Mouse (Mus musculus) hindbrain, embryonic 14.5 days (tissue): ENCODE measurements at regions not wholly inside any gene's neighbourhood (a gene's known extent, or its start where the extent isn't known, plus 50 kb on each side); places are given as distances from the start of the nearest gene placed in this dataset.

Experiments
- ATAC-seq: fragments of 200-750 bp; cut with Nextera tagmentation; 2 replicates; pipeline ENCODE4 v1.8.0; 2017; ENCODE audit warnings: moderate number of reproducible peaks, mild to moderate bottlenecking, moderate TSS enrichment, moderate library complexity; ENCODE audit not compliant: low FRiP score
- DNase-seq: peaks from one replicate; pipeline ENCODE4 v3.0.0-alpha.2; 2015; ENCODE audit warnings: low spot score
- H3K27ac ChIP-seq: fragments of 300-500 bp; sonication (generic); 2 replicates; pipeline ENCODE4 v1.5.1; 2014; ENCODE audit warnings: mild to moderate bottlenecking, moderate library complexity
- H3K27me3 ChIP-seq: fragments of 300-500 bp; sonication (generic); 2 replicates; pipeline ENCODE4 v1.6.1; 2014; ENCODE audit warnings: mild to moderate bottlenecking, low read length, mixed read lengths; ENCODE audit not compliant: control insufficient read depth, insufficient read depth
- H3K36me3 ChIP-seq: fragments of 300-500 bp; sonication (generic); replicated peaks from 2 replicates; pipeline ENCODE4 v1.6.1; 2014; ENCODE audit not compliant: control insufficient read depth, insufficient read depth
- H3K4me1 ChIP-seq: fragments of 300-500 bp; sonication (generic); replicated peaks from 2 replicates; pipeline ENCODE4 v1.6.1; 2014; ENCODE audit warnings: antibody characterized with exemption, low read length, mixed read lengths; ENCODE audit not compliant: control insufficient read depth, insufficient read depth
- H3K4me2 ChIP-seq: fragments of 300-500 bp; sonication (generic); replicated peaks from 2 replicates; pipeline ENCODE4 v1.6.1; 2014; ENCODE audit warnings: mild to moderate bottlenecking, moderate library complexity
- H3K4me3 ChIP-seq: fragments of 300-500 bp; sonication (generic); replicated peaks from 2 replicates; pipeline ENCODE4 v1.5.1; 2014; ENCODE audit warnings: mild to moderate bottlenecking, low read length
- H3K9ac ChIP-seq: fragments of 300-500 bp; sonication (generic); 2 replicates; pipeline ENCODE4 v1.6.1; 2014
- H3K9me3 ChIP-seq: fragments of 300-500 bp; sonication (generic); 2 replicates; pipeline ENCODE4 v1.6.1; 2016; ENCODE audit warnings: low read length; ENCODE audit not compliant: control insufficient read depth
- WGBS: fragments of 180-500 bp; shearing (Covaris S2); extraction: QIAGEN DNeasy Blood & Tissue Kit; methylation state at CpG from one replicate; pipeline ENCODE4 v1.1.7; 2014; 5-methylcytosine and 5-hydroxymethylcytosine counted together

GRCm38 (mm10) chr5:75278041-75278440 is 125.9 kb downstream of the Pdgfra start:
- Histone ChIP-seq H3K9ac (no peak overlapping the region), H3K9me3 (no peaks in the 10 kb centered on the region), H3K4me2 (no peak overlapping the region), H3K4me1 (no peaks in the 10 kb centered on the region), H3K36me3 (no peaks in the 10 kb centered on the region), H3K27ac (no peak overlapping the region), H3K27me3 (no peaks in the 10 kb centered on the region), H3K4me3 (no peak overlapping the region)
- WGBS: 95% methylated on average over 3 of the region's 3 CpGs
- ATAC-seq (no peak), DNase-seq (no peak)

DNA sequence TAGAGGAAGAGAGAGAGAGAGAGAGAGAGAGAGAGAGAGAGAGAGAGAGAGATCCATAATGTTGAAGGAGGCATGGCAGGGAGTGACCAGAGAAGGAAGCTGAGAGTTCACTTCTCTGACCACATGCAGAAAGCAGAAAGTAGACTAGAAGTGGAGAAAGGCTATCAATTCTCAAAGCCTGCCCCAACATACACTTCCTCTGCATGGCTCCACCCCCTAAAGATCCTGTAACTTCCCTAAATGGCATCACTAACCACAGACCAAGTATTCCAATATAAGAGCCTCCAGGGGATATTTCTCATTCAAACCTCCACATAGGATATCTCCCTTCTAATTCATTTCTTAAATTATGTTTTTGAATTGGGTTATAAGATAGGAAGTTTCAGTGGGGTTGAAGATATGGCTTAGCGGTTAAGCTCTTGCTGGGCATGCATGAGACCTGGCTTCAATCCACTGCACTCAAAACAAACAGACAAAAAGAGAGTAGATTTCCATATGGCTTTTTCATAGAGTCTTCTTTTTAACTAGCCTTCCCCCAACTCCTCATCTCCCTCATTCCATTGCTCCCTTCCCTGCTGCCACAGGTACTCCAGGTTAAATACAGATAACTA is 127.6 kb downstream of the Pdgfra start:
- H3K4me1 ChIP-seq: no peaks in the 10 kb centered on the region
- no peaks in the 10 kb centered on the region for H3K27me3 ChIP-seq
- H3K9ac ChIP-seq: no peak overlapping the region
- DNase-seq (no peak), ATAC-seq (no peak)
- H3K27ac ChIP-seq: no peak overlapping the region
- H3K4me3 ChIP-seq: no peak overlapping the region
- H3K9me3 ChIP-seq: no peaks in the 10 kb centered on the region
- WGBS: 93% methylated on average over 1 of the region's 1 CpGs
- no peak overlapping the region for H3K4me2 ChIP-seq
- no peaks in the 10 kb centered on the region for H3K36me3 ChIP-seq

DNA sequence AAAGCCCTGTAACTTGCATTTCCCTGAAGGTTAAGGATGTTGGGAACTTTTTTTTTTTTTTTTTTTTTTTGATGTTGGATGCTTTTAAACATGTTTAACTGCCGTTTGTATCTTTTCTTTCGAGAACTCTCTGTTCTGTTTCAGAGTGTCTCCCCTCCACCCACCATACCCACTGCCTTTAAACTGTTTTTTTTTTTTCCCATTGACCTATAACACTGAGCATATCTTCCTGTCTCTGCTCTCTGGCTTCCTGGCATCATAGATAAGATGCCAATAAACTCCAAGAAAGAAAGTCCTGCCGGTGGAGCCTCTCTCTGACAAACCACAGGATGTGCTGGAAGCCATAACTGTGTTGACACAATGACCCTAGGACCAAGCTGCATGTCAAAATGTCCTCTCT is 128.6 kb downstream of the Pdgfra start:
- H3K27me3 ChIP-seq: no peaks in the 10 kb centered on the region
- WGBS: 88% methylated on average over 3 of the region's 3 CpGs
- no peak overlapping the region for H3K9ac ChIP-seq
- H3K4me3 ChIP-seq: no peak overlapping the region
- H3K27ac ChIP-seq: no peak overlapping the region
- no peaks in the 10 kb centered on the region for H3K4me1 ChIP-seq
- ATAC-seq (no peak), DNase-seq (no peak)
- no peaks in the 10 kb centered on the region for H3K9me3 ChIP-seq
- H3K4me2 ChIP-seq: no peak overlapping the region
- no peaks in the 10 kb centered on the region for H3K36me3 ChIP-seq

DNA sequence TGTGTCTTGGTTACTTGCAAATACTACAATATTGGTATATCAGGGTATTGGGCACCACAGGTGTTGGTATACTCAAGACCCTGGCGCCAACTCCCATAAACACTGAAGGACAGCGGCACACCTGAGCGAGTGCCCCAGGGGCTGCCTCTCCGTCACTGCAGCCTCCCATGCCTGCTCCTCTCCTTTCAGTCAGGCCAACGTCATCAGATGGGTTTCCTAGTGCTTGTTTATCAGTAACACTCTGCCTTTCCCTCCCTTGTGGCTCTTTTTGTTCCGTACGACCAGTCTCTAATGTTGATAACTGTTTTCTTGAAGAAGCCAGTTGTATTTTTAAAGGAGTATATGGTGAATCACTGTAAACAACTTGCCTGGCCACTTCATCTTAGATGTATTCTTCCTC is 129.4 kb downstream of the Pdgfra start:
- WGBS: 87% methylated on average over 7 of the region's 7 CpGs
- Histone ChIP-seq H3K9ac (no peak overlapping the region), H3K4me3 (no peak overlapping the region), H3K36me3 (no peaks in the 10 kb centered on the region), H3K4me1 (0 out of 2 replicates have a peak, but pooled peaks cover 7% of the 10 kb centered on the region), H3K27me3 (no peaks in the 10 kb centered on the region), H3K4me2 (no peak overlapping the region), H3K9me3 (no peaks in the 10 kb centered on the region), H3K27ac (no peak overlapping the region)
- ATAC-seq (no peak), DNase-seq (no peak)

DNA sequence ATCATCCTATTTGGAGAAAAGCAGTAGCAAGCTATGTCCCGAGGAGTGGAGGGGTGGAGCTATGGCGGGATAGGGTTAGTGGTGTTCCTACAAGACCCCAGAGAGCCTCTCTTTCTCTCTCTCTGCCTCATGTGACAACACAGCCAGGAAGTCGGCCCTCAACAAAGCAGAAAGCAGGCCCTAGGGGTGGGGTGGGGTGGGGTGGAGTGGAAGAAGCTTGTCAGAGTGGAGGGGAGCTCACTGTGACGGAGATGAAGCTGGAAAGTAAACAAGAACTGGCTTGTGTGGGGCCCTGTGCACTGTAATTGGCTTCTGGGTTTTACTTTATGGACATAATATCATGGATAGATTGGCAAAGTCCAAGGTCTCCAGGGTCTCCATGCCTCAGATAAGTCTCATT is 130.5 kb downstream of the Pdgfra start:
- Histone ChIP-seq H3K27me3 (no peaks in the 10 kb centered on the region), H3K4me3 (no peak overlapping the region), H3K9me3 (no peaks in the 10 kb centered on the region), H3K4me2 (no peak overlapping the region), H3K27ac (no peak overlapping the region), H3K36me3 (no peaks in the 10 kb centered on the region), H3K4me1 (0 out of 2 replicates have a peak, but pooled peaks cover 7% of the 10 kb centered on the region), H3K9ac (no peak overlapping the region)
- ATAC-seq (no peak), DNase-seq (no peak)
- WGBS: 54% methylated on average over 4 of the region's 4 CpGs

DNA sequence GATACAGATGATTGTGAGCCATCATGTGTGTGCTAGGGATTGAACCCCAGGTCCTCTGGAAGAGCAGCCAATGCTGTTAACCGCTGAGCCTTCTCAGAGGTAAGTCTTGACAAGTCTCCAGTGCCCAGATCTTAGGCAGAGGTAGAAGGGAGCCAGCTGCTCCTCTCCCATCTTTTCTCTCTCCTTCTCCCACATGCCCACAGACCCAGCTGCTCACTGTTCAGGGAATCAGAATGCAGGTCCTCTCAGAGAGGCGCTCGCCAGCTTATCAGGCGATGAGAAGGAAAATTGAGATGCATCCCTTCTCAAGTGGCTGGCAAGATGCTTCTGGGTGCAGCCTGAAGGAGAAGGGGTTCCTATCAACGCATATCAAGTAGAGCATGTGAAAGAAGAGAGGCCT is 131.7 kb downstream of the Pdgfra start:
- 63% methylated on average over 5 of the region's 5 CpGs for WGBS
- DNase-seq: no peak
- Histone ChIP-seq H3K9me3 (no peaks in the 10 kb centered on the region), H3K27ac (no peak overlapping the region), H3K4me3 (no peak overlapping the region), H3K4me2 (no peak overlapping the region), H3K9ac (no peak overlapping the region), H3K4me1 (0 out of 2 replicates have a peak, but pooled peaks cover 7% of the 10 kb centered on the region), H3K27me3 (no peaks in the 10 kb centered on the region), H3K36me3 (no peaks in the 10 kb centered on the region)
- ATAC-seq: no peak

GRCm38 (mm10) chr5:75285950-75286349 is 133.9 kb downstream of the Pdgfra start:
- 0 out of 2 replicates have a peak, but pooled peaks cover 7% of the 10 kb centered on the region for H3K4me1 ChIP-seq
- no peaks in the 10 kb centered on the region for H3K27me3 ChIP-seq
- WGBS: 67% methylated on average over 10 of the region's 10 CpGs
- no peaks in the 10 kb centered on the region for H3K9me3 ChIP-seq
- DNase-seq (no peak), ATAC-seq (no peak)
- no peak overlapping the region for H3K27ac ChIP-seq
- H3K4me2 ChIP-seq: peak overlapping the region; percentile 10; the same call in 1 of the 2 replicates
- no peak overlapping the region for H3K4me3 ChIP-seq
- H3K9ac ChIP-seq: no peak overlapping the region
- H3K36me3 ChIP-seq: no peaks in the 10 kb centered on the region

- H3K36me3 ChIP-seq: no peaks in the 10 kb centered on the region
- H3K4me2 ChIP-seq: no peak overlapping the region
- H3K27ac ChIP-seq: no peak overlapping the region
- H3K9ac ChIP-seq: no peak overlapping the region
- no peaks in the 10 kb centered on the region for H3K9me3 ChIP-seq
- no peak for ATAC-seq
- 0 out of 2 replicates have a peak, but pooled peaks cover 6% of the 10 kb centered on the region for H3K4me1 ChIP-seq
- H3K27me3 ChIP-seq: no peaks in the 10 kb centered on the region
- DNase-seq: peak; percentile 53
- H3K4me3 ChIP-seq: no peak overlapping the region
- 51% methylated on average over 2 of the region's 2 CpGs for WGBS
Observed at GRCm38 (mm10) chr5:75295676-75296075, 143.6 kb downstream of the Pdgfra start.

- no peak overlapping the region for H3K4me2 ChIP-seq
- no peaks in the 10 kb centered on the region for H3K9me3 ChIP-seq
- no peak for ATAC-seq
- 79% methylated on average over 1 of the region's 1 CpGs for WGBS
- no peaks in the 10 kb centered on the region for H3K4me1 ChIP-seq
- H3K9ac ChIP-seq: no peak overlapping the region
- DNase-seq: no peak
- H3K27ac ChIP-seq: no peak overlapping the region
- no peaks in the 10 kb centered on the region for H3K36me3 ChIP-seq
- H3K4me3 ChIP-seq: no peak overlapping the region
- H3K27me3 ChIP-seq: no peaks in the 10 kb centered on the region
Observed at GRCm38 (mm10) chr5:75312897-75313296, 160.8 kb downstream of the Pdgfra start.

DNA sequence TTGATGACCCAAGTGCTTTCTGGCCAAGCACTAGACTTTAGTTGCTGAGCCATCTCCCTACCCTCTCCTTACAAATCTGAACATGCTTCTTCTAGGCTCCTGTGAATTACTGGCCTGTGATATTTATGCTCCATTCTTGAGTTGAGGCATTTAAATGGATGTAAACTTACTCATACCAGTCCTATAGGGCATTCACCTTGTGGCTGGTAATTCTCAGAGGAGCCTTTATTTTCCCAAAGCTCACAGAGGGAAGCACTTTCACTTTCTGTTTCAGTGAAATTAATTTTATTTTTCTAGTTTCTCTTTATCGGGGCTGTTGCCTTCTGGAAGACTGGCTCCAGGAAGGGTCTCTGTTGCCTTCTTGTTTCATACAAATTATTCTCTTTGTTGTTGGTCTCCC is 163.9 kb downstream of the Pdgfra start:
- no peaks in the 10 kb centered on the region for H3K27me3 ChIP-seq
- no peak overlapping the region for H3K9ac ChIP-seq
- no peaks in the 10 kb centered on the region for H3K4me1 ChIP-seq
- ATAC-seq: no peak
- no peak overlapping the region for H3K4me3 ChIP-seq
- H3K4me2 ChIP-seq: no peak overlapping the region
- 83% methylated on average over 1 of the region's 1 CpGs for WGBS
- H3K27ac ChIP-seq: no peak overlapping the region
- no peaks in the 10 kb centered on the region for H3K36me3 ChIP-seq
- no peaks in the 10 kb centered on the region for H3K9me3 ChIP-seq
- no peak for DNase-seq
